Mouse (Mus musculus): Measurements from ENCODE around the gene Ncam2.

Gene Ncam2

DNA sequence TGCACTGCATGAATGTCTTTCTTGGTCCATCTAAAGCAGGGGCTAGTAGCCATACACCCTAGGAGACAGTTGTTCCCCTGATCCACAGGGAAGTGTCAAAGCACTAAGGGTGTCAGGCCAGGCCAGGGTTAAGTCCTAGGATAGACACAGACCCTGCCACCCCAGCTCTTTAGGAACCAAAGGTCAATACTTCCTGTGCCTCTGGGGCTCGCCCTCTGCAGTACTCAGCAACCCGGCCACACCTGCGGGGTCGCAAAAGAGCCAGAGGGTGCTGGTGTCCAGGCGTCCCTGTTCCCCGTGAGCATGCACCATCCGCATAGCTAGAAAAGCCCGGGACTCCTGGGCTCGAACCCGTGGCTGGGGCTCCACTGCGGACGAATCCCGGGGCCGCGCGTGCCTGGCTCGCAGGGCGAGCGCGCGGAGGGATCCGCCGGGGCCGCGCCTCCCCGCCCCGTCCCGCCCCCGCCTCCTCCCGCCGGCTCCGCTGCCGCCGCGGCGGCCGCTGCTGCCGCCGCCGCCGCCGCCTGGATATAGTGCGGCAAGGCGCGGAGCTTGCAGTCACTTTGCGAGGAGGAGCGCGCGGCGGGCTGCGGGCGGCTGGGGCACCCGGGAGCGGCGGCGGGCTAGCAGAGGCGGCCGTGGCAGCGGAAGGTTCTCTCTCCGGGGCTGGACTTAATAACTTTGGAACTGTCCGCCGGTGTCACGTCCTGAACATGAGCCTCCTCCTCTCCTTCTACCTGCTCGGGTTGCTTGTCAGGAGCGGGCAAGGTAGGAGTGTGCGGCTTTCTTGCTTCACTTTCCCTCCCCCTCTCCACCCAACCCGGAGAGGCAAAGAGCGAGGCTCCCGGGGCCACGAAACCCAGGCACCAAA, at the start of gene Ncam2:
Ncam2 (plus strand) TSS at position 497 of the 871 bp plus-strand sequence.
- in situ Hi-C loops (cut with MboI): no loop called here

DNA sequence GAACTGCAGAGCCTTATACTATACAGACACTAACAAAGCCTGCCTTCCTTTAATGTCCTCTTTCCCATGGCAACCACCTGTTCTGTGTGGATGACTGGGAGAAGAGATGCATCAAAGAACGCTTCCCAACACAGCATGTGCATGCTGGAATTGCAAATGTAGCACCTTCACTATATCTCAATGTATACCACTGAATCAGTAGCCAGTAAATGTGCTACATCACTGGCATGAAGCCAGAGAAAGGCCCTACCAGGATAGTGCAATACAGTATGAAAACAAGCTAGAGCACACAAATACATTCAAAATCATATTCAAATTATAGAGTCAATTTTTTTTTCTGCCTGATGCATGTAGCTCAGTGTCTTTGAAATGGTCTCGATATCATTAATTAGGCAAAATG, 29.7 kb upstream of the Ncam2 start:
- in situ Hi-C loops (cut with MboI): no loop called here

DNA sequence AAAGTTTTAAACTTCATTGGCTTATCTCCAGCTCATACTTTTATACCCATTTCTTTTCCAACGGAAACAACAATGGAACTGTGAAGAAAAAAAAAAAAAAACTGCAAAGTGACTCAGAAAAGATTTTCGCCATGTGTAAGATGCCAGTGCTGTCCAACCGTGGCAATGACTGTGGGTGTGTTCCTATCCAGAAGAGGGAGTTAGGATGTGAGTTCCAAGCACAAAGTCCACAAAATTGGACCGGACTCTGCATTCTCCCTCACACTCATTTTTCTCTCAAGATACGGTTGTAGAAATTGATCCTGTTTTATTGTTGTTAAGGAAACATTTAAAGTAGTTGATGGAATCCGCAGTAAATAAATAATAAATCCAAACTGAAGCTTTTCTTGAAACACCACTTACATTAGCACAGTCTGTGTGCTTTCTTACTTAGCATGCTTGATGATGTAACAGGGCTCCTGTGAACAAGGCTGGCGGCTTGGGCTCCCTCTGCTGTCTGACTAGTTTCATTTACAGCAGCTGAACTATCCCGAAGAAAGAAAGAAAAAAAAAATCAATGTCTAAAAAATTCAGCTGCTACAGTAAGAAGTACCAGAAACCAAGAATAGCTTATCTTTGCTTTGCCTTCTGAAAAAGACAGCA, 25.1 kb upstream of the Ncam2 start:
- in situ Hi-C loops (cut with MboI): no loop called here

DNA sequence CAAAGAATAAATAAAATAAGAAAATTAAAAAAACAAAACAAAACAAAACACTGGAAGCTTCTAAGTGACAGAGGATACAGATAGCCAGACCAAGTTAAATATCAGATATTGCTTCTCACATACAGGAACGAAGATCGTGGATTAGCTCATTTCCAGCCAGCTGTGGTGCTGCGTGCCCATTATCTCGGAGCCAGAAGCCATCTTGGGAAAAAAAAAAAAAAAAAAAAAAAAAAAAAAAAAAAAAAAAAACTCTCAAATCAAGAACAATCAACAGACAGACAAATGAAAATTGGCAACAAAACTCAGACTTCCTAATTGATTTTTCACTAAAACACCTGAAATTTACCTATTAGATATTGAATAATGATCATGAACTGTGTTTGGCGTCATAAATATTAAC, 20.7 kb upstream of the Ncam2 start:
- in situ Hi-C loops (cut with MboI): no loop called here

DNA sequence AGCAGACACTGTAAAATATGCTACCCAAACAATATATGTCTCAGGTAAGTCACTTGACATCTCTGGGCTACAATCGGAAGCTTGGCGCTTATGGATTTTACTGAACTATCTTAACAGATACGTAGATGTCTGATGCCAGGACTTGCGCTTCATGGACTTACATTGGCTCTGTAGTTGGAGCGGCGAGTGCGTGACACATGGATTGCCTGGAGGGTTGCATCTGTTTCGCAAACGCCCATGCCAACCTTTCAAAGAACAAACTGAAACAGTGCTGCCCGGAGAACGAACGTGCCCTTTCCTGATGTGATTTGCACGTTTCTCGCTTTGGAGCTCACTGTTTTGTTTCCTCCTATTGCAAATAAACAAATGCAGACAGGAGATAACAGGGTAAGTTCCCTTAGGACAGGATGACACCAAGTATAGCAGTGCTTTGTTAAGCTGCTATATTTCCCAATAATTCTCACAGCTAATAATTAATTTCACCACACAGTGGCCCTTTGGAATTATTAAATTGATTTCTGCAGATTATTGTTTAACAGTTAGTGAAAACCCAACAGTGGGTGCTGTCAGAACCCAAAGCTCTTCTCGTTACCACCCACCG, 12.8 kb upstream of the Ncam2 start:
- in situ Hi-C loops (cut with MboI): no loop called here

DNA sequence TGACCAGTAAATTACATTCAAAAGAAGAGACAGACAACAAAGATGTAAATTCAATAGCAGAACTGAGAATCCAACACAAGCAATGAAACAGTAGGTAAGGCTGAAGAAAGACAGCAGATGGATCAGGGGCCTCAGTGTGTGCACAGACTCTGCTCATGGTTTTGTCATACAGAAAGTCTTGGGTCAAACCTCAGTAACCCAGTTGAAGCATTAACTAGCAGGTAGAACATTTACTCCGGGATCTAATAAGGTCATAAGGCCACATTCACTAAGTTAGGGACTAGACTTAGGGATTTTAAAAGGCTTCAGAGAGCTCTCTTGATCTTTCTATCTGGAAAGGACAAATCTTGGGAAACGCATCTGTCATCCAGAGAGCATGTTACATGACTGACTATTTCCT, 8.9 kb upstream of the Ncam2 start:
- in situ Hi-C loops (cut with MboI): no loop called here

DNA sequence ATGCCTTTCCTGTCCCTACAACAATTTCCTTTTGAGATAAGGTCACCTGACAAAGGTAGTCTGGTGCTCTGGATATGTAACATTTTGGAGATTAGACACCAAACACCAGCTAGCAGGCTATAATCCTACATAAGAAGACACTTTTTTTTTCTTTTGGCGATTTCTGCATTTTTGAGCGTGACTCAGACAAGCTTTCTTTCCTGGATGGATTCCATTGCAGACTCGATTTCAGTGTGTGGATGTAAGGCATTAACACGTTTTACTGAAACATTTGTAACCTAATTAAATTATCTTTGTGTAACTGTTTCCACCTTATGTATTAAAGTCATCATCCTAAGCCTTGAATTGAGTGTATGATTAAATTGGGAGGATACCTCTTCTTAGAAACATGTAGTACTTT, 7.9 kb upstream of the Ncam2 start:
- in situ Hi-C loops (cut with MboI): no loop called here

DNA sequence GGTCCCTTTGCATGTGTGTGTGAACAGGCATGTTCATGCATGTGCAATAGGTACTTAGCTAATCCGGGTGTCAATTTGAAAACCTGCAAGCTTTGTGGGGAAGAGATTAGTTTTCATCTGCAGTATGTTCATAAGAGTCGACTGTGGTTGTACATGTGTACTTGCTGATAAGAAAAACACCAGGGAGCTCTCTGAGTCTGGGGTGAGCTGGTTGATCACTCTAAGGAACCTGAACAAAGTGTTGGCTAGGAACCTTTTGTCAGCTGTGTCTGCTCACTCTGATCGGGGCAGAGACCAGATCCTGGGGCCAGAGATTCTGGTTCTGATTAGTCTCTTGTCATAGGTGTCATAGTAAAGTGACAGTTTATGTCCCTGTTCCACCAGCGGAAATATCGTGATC, 1.0 kb upstream of the Ncam2 start:
- in situ Hi-C loops (cut with MboI): no loop called here

DNA sequence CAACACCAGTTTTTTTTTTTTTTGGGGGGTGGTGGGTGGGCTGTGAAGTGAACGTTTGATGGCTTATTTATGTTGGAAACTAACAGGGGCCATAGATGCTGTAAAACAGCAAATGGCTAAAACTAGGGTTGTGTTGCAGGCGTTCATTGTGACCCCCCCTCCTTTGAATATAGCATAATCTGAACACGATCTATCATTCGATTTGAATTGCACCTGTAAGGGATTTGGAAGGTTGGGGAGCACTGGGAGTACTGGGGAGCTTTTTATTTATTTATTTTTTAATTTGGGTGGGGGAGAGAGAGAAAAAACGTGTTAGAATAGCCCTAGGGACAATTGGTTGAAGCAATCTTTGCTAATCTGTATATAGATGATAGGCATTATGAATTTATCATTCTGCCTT, 974 bp downstream of the Ncam2 start:
- in situ Hi-C loops (cut with MboI): no loop called here

DNA sequence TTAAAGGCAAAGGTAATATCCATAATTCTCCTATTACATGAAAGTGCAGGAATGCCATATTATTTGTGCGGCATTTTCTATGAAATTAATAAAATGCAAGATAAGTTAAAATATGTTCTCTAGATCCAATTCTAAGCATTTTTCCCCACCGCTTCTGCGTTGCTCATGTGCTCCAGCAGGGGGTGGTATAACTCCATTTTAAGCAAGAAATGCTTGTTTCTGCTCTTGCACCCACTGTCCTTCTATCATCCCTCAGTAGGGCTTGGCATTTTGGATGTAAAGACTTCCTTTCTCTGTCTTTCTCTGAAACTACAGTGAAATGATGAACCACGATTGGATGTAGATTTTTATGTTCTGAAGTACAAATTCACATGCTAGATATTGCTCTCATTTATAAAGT, 1.5 kb downstream of the Ncam2 start:
- in situ Hi-C loops (cut with MboI): no loop called here

DNA sequence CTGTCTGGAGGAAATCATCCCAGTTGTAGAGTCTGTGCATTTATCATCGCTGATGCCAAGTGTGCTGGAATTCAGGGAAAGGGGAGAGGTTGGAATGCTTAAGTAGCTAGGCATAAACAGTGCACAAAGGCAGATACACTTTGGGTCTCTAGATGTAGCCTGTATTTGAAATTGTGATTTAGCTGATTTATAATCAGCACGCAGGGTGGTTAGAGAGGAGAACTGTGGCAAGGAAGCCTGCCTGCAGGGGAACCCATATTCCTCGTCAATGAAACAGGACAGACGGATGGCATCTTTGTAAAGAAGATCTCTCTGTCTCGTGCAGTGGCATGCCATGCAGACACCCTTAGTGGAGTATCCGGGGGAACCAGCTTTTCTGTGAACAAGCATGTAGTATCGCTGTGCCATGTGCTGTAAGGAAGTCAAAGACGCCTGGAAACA, 2.2 kb downstream of the Ncam2 start:
- in situ Hi-C loops (cut with MboI): no loop called here

DNA sequence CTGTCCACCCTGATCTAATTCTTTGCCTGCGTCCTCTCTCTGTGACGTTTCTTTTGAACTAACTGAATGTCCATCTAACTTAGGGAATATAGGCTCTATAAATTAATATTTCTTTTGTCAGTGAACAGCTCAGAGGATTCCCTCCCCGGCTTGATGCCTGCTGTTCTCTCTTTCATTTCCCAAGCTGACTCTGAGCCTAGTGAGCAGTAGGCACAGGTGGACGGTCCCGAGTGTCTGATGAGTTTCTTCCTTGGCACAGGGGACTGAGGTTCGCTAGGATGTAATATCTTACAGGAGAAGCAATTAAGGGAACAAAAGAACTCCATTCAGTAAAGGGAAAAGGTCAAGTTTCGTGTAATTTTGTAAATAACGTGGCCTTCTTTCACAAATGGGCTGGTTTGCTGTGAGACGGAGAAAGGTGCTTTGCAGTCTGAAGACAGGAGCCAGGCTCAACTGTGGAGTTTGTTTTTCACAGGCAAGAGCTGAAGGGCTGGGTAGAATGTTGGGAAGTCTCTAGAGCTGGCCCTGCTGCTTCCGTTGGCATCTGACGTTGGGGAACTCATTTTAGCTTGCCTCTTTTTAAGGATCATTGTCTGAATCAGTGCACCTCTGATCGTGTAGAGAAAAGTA, 4.0 kb downstream of the Ncam2 start:
- in situ Hi-C loops (cut with MboI): no loop called here

DNA sequence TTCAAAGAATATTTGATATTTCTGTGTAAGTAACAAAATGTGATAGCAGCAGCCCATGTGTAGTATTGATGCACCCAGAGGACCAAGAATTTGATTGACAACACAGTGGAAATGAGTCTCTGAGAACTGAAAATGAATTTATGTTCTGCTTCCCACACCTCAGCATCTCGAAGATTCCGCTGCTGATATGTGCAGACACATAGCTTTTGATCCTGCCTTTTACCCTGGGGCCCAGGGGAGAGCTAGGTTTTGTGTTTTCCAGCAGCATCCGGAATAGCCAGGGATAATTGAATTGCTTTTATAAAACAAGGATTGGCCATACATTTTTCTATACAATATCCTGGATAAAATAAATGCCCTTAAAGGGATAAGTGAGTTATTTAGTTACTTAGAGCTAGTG, 20.7 kb downstream of the Ncam2 start:
- in situ Hi-C loops (cut with MboI): no loop called here

DNA sequence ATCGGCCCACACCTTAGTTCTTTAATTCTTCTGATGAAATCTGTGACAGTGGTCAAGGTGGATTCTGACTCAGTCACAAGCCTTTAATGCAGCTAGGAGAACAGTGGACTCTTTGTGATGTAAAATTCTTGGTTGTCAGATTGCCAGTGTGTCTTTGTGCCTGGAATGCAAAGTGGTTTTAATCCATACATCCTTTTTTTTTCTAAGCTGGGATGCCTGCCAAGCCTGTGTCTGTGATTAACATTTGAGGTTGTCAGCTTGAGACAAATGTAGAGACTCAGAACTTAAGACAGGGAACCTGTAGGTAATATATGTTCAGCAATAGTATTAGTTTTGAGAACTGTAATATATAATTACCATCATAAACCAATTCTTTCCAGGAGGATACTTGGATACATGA, 23.3 kb downstream of the Ncam2 start:
- in situ Hi-C loops (cut with MboI): no loop called here

DNA sequence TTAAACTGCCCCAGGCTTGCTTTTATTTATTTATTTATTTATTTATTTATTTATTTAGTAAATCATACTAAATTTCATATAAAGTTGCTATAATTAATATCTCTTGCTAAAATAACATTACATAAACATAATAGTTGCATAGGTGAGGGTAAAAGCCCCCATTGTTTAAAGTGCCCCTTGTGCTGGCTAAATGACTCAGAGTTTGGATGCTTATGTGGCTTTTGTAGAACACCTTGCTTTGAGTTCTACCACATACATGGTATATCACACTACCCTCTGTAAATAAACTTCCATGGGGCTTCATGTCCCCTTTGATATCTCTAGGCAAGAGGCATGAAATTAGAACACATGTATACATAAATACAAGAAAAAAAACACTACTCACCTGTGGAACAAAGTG, 23.8 kb downstream of the Ncam2 start:
- in situ Hi-C loops (cut with MboI): no loop called here

DNA sequence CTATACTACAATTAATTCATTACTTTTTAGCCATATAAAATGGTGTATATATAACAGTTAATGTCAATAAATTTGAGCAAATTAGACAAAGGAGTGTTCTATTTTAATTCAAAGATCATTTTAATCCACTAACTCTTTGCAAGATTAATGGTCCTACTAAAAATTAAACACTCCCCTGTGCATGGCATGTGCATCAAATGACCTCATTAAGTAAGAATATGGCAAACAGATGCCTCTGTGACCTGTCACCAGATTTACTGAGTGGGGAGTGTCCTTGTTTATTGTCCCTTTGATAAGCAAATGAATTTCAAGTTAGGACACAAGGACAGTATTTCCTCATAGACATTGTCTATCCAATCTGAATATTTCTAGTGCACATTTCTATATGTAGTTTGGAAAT, 54.4 kb downstream of the Ncam2 start:
- in situ Hi-C loops (cut with MboI): no loop called here

DNA sequence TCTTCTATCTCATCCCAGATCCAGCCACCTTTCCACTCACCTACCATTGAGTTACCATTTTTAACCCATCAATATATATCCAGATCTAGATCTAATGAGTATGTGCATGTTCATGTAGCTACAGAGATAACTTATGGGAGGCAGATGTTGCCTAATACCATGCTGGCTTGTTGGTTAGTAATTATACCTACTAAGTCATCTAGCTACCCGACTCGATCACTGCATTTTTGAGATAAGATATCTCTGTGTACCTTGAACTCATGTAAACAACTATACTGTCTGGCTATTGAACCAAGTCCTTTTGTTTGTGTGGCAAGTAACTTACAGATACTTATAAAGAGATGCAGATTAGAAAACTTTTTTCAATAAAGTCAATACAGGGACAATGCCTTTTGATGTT, 59.9 kb downstream of the Ncam2 start:
- in situ Hi-C loops (cut with MboI): no loop called here

DNA sequence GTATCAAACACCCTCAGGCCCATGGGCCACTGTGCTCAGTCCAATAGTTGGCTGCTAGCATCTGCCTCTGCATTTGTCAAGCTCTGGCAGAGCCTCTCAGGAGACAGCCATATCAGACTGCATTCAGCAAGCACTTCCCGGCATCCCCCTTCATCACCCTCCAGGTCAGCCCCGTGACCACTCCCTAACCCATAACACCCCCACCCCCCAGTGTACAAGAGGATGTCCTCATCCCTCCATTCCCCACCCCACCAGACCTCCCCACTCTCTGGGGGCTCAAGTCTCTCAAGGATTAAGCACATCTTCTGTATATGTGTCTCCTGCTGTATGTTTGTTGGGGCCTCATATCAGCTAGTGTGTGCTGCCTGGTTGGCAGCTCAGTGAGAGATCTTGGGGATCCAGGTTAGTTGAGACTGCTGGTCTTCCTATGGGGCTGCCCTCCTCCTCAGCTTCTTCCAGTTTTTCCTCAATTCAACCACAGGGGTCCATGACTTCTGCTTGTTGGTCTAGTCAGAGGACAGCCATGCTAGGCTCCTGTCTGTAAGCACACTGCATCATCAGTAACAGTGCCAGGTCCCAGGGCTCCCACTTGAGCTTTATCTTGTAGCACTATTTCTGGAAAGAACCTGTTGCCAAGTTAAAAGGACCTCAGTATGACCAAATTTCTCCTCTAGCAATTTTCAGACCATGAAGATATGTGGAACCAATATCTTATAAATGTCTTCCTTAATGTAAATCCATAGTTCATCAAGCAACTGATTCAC, 73.3 kb downstream of the Ncam2 start:
- in situ Hi-C loops (cut with MboI): no loop called here

DNA sequence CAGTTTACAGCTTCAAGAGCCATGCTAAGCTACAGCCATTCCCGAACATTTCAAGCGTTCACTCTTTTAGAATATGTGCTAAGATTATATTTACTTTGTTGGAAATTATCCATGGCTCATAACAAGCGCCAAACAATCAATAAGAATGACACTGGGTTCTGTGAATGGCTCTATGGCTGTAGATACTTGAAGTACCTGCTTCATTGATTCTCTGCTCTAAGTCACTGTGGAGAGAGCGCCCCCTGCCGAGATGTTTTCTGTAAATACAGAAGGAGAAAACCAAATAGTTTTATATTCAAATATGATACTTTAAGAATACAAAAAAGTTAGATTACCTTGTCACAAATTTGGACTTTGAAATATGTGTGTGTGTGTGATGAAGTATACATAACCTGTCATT, 83.7 kb downstream of the Ncam2 start:
- in situ Hi-C loops (cut with MboI): no loop called here

DNA sequence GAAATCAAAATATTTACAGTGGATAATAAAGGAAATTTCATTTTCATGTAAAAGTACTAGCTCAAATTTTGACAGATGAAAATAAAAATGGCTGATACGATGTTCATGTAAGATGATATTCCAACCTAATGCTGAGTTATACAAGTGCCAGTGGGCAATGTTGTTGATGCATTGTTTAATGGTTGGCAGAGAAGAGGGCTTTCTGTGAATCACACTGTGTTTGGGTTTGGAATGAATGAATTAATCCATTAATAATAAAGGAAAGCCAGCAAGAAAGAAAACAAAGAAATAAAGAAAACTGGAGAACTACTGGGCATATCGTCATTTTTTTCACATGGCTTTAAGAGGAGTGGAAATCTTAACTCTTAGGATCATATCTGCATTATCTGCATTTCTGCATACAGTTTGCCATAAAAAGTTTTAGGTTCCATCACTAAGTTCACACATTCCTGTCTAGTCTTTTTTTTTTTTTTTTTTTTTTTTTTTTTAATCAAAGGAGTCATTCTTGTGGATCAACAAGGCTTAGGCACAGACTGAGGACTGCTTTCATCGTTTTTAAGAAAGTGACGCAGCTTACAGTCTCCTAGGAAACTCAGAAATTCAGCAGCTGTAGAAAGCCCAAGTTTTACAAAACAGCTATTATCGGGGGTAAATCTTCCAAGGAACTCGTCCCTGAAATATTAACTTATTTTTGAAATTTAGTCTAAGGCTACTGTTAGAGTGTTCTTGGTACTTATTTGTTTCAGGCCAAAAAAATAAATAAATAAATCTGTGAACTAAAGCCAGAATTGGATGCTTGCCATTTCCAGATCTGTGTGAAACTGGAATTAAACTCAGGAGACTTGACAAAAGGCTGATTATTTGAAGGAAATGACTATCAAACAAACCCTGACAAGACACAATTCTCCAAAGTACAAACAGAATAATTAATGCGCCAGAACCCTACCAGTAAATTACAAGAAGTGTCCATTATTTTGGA, 84.7 kb downstream of the Ncam2 start:
- in situ Hi-C loops (cut with MboI): no loop called here

DNA sequence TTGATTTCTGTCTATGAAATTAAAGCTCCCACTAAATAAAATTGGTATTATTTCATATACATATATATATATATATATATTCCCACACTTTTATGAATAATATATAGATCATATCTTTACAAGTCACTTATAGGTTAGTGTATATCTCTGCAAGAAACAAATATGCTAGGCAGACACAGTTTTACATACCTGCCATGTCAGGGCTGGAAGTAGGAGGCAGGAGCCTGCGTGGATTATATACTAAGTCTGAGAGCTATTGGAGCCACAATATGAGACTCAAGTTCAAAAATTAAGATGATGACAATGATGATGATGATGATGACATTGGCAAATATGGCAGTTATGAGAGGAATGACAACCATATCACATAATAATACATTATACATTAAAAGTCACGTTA, 85.4 kb downstream of the Ncam2 start:
- in situ Hi-C loops (cut with MboI): no loop called here

All from mature B cell (primary cell).